Mouse (Mus musculus) urinary bladder, postnatal 14 days (tissue): ENCODE data around the gene Hirip3.
"Not testable (repeated sequence)": the region's sequence is repeated elsewhere in the genome, so short reads cannot be mapped to it uniquely, and the experiment has no call there.

ENCODE experiments used
- DNase-seq: peaks from one replicate; pipeline ENCODE4 v3.0.0; 2021; ENCODE audit warnings: low spot score

Hirip3 gene

DNA sequence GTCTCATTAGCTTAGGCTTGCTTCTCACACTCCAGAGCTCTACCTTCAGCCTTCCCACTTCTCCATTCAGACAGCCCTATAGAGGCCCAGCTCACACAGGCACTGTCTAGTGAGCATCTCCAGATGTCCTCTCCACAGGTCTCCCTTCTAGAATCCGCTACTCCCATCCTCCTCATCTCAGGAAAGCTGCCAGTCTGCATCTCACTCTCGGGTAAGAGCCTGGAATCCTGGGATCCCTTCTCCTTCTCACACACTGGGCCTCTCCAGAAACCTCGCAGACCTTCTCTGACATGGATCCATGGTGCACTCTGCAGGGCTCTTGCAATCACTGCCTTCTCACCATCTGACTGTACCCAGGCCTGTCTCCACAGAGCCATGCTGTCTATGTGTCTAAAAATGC, 6.1 kb upstream of the Hirip3 start:
- no peak for DNase-seq

DNA sequence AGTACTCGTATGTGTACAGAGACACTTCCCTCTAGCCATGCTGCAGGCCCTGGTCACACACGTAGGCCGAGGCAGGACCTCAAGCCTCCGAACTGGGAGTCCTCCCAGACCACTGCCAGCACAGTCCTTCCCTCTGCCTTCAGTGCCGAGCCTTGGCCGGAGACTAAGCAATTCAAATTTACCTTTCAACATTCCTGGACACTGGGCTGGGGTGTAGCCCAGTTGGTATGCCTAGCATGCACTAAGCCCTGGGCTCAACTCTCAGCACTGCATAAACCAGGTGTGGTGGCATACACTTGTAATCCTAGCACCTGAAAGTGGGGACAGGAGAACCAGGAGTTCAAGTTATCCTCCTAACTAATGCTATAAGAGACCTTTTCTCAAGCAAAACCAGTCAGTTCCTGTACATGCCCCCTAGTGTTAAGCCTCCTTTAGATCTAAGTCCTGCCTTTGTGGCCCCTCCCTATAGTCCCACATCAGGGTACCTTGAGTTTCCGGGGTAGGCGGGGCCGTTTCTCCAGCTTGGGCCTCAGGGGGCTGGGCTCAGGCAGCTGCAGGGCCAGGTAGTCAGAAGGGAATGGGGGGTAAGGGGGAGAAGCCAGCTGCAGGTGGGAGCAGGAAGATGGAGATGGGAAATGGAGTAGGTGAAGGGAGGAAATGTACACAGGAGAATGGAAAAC, 4.9 kb upstream of the Hirip3 start:
- DNase-seq: no peak

DNA sequence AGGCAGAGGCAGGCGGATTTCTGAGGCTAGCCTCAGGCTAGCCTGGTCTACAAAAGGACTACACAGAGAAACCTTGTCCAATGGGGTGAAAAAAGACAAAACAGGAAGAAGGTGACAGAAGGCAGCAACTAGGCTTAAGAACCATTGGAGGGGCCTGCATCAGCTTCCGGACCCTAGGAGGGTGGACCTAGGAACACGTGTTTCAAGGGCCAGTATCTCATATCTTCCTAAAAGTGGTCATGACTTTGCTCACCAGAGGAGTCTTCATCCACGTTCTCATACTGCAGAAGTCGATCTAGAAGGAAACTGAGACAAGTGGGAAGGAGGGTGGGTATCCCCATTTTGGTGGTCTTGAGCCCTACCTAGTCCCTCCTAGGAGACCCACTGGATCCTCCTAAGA, 785 bp upstream of the Hirip3 start:
- DNase-seq: no peak

DNA sequence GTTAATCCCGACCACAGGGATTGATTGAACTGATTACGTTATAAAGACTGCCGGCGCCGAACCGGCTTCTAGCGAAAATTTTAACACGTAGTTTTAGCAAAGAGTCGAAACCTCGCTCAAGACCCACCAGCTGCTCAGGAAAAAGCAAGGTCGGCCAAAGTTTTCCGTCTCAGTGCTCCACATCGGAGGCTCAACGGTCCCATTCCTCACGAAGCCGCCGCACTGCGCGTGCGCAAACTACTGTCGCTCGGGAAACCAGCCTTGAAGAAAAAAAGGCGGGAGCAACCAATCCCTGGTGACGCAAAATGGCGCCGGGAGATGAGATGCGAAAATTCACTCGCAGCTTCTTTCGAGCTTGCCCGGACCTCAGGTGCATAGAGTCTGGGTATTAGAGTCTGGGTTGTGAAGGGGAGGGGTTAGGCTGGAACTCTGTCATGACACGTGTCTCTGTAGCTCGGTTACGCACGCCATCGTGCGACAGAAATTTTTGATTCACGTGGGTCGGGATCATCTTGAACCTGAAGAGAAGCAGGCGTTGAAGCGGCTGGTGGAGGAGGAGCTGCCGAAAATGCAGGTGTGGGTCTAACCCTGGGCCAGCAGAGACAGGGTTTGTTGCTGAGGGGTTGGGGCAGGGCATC, 494 bp downstream of the Hirip3 start, which contains the start of gene Ino80e:
Gene Ino80e (minus strand): TSS at position 231 of the 638 bp plus-strand sequence.
- peak; percentile 95 for DNase-seq

DNA sequence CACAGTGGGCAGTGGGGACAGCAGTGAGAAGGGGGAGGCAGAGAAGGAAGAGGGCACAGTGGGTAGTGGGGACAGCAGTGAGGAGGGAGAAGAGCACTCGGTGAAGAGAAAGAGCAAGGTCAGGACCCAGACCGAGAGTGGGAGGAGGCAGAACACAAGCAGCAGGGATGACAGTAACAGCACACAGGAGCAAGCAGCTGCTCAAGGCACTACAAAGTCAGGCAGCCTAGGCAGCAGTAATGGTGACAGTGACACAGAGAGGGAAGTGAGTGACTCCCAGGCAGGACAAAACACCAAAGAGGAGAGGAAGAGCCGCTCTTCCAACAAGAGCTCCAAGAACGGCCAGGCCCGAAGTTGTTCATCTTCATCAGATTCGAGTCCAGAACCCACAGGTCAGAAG, 2.0 kb downstream of the Hirip3 start:
- no peak for DNase-seq

DNA sequence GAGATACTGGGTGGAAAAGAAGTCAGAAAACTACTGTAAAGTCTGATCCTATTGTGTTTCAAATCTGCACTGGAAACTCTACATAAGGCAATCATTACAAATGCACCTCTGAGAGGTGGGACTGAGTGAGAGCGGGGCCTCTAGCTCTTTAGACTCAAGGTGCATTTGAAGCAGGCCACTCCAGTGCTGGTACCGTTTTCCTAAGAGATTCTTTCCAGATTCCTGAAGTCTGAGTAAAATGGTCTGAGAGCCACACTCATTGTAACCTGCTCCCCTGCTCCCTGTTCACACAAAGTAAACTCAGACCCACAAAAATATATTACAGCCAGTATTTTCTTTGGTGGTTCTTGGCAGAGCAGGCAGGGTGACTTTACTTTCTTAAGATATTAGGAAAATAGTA, 5.8 kb downstream of the Hirip3 start:
- no peak for DNase-seq

DNA sequence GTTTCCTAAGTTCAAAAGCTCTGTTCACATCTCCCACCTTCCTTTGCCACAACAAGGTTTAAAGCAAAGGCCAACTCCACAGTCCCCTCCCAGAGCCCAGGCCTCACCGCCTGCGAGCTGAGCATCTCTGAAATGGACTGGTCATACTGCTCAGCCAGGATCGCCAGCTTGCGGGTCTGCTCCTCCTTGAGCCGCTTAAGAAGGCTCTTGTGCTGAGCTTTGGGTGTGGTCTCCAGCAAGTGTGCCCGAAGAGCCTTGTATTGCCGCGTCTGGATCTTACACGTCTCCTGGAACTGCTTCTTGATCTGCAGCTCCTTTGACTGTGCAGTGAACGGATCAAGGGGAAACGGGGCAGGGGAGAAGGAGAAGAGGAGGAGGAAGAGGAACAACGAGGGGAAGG, 6.2 kb downstream of the Hirip3 start:
- DNase-seq: no peak

DNA sequence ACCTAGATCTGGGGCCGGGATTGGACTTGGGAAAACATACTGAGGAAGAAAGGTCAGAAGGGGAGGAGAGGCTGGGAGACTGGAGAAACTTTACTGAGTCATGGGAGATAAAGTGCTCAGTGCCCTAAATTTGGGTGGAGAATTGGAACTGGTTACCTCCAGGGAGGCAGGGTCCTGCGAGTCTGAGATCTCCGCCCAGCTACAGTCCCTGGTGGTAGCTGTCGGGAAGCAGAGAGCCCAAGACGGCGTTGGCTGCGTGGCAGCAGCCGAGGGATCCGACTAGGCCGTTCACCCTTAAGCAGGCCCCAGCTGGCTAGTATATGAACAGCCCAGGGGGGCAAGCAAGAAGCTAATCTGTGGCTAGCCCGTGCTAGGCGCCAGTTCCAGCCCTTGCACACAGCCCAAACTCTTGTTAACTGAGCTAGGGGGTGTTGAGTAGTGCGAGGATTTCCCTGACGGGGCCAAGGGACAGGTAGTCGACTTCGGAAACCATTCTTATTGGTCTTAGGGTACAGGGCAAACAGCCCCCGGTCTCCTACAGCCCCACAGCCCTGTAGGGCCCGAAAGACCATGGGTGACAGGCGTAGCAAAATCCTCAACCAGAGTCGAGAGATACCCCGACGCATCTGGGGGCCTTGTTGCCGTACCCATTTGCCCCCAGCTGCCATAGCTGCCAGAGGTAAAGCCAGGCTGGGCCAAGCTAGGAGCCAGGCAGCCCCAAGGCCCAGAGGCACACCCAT, 8.2 kb downstream of the Hirip3 start:
- DNase-seq: no peak

DNA sequence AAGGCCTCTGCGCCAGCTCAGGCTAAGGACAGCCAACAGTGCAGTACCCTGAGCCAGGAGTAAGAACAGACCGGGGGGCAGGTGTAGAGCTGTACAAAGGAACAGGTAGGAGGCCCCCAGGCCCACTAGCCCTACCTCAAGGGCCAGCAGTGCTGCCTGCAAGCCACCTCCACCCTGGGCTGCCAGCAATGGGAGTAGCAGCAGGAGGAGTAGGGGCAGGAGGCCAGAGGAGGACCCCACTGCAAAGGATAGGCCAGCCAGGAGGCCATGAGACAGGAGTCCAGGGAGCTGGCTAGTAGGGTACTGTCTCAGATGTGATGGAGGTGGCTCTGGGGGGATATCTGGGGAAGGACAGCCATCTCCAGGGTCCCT, 8.7 kb downstream of the Hirip3 start:
- DNase-seq: no peak

DNA sequence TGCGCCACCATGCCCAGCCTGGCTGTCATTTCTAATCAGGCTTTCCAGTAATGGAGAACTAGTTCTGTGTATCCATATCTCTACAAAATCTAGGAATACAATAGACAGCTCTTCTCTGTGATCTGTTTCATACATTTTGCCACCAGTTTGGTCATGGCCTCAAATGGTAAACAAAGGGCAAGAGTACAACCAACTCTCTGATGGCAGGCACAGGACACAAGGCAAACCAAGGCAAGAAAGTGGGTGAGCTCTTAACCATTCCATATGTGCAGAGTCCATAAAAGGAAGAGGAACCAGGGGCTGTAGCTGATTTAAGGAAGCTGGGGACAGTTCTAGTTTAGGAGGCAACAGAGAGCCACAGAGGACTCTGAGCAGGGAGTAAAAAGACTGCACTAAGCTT, 15.5 kb downstream of the Hirip3 start:
- no peak for DNase-seq

DNA sequence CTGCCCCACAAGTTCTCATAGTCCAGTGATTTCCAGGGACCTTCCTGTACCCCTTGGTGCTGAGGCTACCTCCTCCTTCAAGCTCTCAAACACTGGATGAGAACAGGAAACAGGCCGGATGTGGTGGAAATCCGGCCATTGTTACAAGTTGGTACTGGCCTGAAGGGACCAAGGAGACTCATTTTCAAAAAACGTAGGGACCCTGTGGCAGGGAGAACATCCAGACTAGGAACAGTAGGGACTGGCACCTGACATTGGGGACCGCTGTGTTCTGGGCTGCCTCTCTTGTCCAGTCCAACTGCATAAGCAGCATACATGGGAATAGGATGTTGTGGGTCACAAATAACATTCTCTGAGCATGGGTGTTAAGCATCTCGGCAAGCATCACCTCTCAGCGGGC, 19.3 kb downstream of the Hirip3 start:
- no peak for DNase-seq

DNA sequence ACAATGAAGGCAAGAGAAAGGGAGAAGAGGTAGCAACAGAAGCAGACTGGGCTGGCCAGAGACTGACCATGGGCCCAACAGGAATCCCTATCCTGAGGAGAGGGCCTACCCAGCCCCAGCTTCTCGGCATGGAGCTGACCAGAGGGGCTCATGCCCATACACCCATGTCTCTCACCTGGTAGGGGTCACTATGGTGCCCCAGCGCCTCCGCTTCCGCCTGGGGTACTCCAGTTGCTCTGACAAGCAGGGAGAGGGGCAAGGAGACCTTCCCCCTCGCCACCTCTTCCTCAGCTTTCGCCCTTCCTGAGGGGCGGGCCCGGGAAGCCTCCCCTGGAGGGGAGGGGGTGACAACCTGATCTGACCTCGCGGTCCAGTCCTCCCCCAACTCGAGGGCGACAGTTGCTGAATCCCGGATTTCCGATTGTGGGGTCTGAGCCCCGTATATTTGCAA, 22.0 kb downstream of the Hirip3 start:
- DNase-seq: no peak

DNA sequence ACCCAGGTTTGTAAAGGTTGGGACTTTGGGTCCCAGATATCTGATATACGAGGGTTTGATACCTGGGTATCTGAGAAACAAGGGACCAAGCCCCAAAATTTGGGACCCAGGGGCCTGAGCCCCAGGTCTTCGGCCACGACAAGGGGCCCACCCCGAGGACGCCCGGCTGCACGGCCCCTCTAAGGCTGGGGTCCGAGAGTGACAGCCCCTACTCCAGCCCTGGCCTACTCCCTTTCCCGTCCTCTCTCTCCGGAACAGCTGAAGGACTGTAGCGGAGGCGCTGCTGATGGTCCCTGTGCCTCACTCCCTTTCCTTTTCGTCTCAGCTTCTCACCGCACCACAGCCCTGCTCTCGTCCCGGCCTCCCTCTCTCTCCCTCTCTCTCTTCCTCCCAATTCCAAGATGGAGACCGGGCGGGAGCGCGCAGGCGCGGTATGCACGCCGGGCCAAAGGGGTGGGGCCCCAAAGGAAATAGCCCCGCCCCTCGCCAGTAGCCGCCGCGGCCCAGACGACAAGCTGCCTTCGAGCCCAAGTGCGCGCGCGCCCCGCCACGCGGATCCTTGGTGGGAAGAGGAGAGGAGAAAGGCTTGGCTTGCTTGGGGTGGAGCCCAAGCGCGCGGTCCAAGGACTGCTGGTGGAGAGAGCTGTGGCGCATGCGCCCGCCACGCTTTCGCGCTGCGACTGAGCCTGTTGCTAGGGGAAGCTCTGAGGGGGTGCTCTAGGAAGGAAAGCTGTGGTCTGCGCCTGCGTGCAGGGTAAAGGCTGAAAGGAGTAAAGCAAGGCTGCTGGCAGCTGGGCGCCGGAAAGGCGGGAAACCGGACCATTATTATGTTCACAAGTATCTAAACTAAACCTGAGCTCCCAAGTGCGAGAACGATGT, 22.8 kb downstream of the Hirip3 start, which contains the start of gene Taok2:
Gene Taok2 (minus strand): TSS at position 418 of the 879 bp plus-strand sequence.
- DNase-seq: peak; percentile 98

DNA sequence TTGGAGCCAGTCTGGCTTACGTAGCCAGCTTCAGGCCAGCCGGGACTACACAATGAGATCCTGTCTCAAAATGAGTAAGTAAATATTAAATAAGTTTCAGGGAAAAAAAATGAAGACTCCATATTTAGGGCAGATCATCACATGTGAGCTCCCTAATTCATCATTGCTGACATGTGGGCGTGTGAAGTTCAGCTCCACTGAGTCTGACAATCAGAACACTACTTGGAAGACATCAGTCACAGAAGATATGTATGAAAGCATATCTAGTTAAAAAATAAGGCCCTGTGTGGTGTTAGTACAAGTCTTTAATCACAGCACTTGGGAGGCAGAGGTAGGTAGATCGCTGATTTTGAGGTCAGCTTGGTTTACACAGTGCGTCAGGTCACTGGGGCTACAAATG, 25.5 kb downstream of the Hirip3 start:
- DNase-seq: no peak

DNA sequence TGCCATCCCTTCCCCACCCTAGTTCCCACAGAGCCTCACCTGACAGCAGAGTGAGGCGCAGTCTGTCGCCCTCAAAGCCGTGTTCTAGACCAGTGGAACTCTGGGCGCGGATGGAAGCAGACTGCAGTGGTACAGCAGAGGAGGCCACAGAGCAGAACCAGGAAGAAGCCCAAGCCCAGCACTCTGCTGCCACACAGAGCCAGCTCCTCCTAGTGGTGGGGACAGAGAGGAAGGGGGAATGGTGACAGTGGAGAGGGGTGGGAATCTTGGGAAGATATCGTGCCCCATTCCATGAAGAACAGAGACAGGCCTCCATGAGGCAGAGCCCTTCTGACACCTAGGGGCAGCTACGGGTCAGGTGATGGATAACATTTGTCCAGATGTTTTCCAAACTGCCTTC, 27.1 kb downstream of the Hirip3 start:
- DNase-seq: no peak

DNA sequence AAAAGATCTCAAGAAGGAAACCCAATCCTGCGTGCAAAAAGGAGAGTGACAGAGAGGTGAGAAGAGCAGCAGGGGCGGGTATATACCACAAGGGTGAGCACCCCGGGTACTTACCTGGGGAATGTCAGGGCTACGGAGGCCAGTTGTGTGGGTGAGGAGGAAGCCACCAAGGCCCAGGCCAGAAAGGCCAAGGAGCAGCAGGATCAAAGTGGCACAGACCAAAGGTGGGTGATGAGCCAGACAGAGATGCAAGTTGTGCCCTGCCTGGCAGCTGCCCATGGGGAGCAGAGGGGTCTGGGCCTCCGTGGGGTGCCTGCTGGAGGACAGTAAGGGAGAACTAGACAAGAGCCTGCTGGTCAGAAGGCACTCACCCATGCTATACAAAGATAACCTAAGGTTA, 35.1 kb downstream of the Hirip3 start:
- no peak for DNase-seq

DNA sequence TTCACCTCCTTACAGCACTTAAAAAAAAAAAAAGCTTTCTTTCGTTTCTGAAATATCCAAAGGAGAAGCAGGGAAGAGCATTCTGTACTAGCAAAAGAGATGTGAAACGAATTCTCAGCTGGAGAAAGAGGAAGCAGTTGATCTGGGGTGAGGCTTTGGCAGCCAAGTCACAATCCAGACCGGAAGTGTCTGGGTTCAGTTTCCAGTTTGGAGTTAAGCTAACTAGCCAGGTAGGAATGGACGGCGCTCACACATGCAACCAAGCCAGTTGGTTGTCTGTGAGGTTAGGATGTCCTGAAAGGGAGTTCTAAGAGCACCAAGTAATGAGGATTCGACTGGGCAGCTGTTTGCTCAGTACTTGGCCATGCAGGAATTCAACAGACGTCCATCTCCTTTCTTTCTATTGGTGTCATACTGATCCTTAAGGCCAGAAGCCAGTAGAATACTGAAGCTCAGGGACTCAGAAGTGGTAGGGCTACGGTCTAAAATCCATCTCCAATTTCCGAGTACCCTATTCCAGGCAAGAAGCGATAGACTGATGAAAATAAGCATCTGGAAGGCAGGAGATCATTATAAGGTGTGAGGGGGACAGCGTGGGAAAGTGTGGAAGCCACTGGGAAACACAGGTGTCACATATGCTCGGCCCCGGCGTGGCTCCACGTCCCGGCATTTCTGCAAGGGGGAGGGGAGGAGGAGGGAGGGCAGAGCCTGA, 35.8 kb downstream of the Hirip3 start:
- no peak for DNase-seq

DNA sequence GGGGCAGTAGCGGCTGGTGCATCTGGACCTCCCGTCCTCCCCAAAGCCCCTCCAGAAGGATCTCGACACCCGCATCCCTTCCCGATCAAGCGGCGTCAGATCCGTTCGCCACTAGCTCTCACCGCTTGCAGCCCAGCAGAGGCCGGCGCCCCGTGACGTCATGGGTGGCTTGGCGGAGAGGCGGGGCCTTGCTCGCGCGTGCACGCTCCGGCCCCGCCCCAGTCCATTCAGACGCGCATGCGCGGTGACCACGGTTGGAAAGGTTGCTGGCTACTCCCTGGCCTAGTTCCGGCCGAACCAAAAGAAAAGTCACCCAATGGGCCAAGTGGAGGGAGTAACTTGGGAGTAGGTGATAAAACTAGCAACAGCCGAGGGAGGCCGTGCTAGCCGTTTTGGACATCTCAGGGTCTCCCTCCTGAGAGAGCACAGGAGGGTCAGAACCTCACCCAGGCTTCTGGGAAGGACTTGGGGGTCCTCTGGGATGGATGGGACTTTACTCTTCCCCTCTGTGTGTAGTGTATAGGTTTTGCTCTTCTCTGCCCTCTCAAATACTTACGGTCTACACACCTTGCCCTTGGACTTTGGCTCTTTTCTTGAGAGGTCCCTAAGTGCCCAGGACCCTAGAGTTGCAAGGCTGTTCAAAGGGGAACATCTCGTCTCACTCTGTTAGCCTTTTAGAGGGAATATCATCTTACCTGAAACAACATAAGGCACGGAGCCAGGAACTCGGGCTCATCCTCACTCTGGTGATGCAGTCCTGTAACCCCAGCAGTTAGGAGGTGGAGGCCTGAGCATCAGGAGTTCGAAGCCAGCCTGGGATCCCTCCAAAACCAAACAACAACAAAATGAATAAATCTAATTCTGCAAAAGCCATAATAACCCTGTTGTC, 36.6 kb downstream of the Hirip3 start:
- DNase-seq: peak; percentile 98

DNA sequence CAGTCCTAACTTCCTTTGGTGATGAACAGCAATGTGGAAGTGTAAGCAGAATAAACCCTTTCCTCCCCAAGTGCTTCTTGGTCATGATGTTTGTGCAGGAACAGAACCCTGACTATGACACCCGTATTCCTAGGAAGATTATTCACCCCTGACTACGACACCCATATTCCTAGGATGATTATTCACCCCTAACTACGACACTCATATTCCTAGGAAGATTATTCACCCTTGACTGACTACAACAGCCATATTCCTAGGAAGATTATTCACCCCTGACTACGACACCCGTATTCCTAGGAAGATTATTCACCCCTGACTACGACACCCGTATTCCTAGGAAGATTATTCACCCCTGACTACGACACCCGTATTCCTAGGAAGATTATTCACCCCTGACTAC, 38.0 kb downstream of the Hirip3 start:
- not testable (repeated sequence) for DNase-seq

DNA sequence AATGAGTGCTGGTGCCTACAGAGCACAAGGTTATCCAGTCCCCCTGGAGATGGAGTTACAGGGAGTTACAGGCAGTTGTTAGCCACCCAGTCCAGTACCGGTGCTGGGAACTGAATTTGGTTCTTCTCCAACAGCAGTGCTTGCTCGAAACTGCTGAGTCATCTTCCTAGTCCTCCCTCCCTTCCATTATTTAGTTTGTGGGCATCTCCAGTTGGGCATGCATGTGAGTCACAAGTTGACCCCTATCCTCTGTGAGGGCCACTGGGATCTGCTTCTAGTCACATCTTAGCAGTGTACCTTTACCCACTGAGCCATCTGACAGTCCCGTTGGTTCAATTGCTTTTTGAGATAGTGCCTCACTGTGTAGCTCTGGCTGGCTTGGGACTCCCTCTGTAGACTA, 43.8 kb downstream of the Hirip3 start:
- no peak for DNase-seq

DNA sequence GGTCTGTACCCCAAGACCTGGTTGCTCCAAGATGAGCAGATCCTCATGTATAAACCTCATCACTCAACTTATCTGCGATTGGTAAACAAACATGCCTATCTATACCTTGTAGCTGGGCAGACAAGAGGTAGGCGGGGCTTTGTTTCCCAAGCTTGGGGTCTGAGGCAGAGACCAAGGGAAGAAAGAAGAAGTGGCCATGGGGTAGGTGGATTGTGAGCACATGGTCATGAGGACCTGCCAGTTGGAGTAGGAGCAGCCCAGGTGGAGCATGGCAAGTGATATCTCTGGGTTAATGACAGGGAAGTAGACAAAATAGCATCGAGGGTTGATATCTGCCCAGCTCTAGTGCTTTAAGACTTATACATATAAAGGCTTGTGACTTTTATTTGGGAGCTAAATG, 53.1 kb downstream of the Hirip3 start:
- no peak for DNase-seq
